Mouse (Mus musculus) activated CD4-positive, CD25-positive, alpha-beta regulatory T cell, adult 9 weeks (primary cell): ENCODE data around the gene Duoxa2. TPM values are rescaled to one million over a fixed set of nuclear protein-coding genes. Genes with fewer than 3 reads are reported as not detected.

Experiments used
- polyA plus RNA-seq: library from polyadenylated mRNA; unstranded; fragments of 100-300 nt; shearing (Covaris generic); gene quantifications from one replicate; pipeline ENCODE4 v1.2.1, GENCODE M21; 2017

The Duoxa2 gene
- not detected for polyA plus RNA-seq

GRCm38 (mm10) chr2:122298596-122299490 is at the start of gene Duoxa2:
Duoxa2 (plus strand) TSS chr2:122298900.

GRCm38 (mm10) chr2:122298096-122298499 is 602 bp upstream of the Duoxa2 start, which contains the start of gene Duox2:
Duox2 (minus strand) TSS chr2:122298449.

GRCm38 (mm10) chr2:122313536-122313935 is 14.8 kb downstream of the Duoxa2 start, which contains the start of gene Duoxa1:
Duoxa1 (minus strand) TSS chr2:122313730.

GRCm38 (mm10) chr2:122315372-122315771 is 16.7 kb downstream of the Duoxa2 start, which contains the start of gene Duox1:
Duox1 (plus strand) TSS chr2:122315672.

Other genes with a start within 250 kb of the Duoxa2 start
- gene Spg11, start 180.5 kb upstream of the Duoxa2 start, polyA plus RNA-seq: 21.3 TPM
- 9,808 TPM for gene B2m, start 151.2 kb upstream of the Duoxa2 start, polyA plus RNA-seq
- gene Trim69, start 138.2 kb upstream of the Duoxa2 start, polyA plus RNA-seq: 0.51 TPM
- gene Patl2, start 112.7 kb upstream of the Duoxa2 start, polyA plus RNA-seq: 1.1 TPM
- not detected for gene Terb2, start 112.6 kb upstream of the Duoxa2 start, polyA plus RNA-seq
- 4.8 TPM for gene Sord, start 64.2 kb upstream of the Duoxa2 start, polyA plus RNA-seq
- not detected for gene Duox2, start 451 bp upstream of the Duoxa2 start, polyA plus RNA-seq
- not detected for gene Duoxa1, start 14.8 kb downstream of the Duoxa2 start, polyA plus RNA-seq
- not detected for gene Duox1, start 16.8 kb downstream of the Duoxa2 start, polyA plus RNA-seq
- 0.42 TPM for gene Shf, start 70.3 kb downstream of the Duoxa2 start, polyA plus RNA-seq
- 242 TPM for gene Slc28a2, start 127.6 kb downstream of the Duoxa2 start, polyA plus RNA-seq
- gene Gm14085, start 186.0 kb downstream of the Duoxa2 start, polyA plus RNA-seq: 74.7 TPM